Mouse (Mus musculus) liver, embryonic 11.5 days (tissue): ENCODE measurements around the gene Amigo1. TPM values are rescaled to one million over a fixed set of nuclear protein-coding genes. Genes with fewer than 3 reads are reported as not detected.
"Not testable (repeated sequence)": the region's sequence is repeated elsewhere in the genome, so short reads cannot be mapped to it uniquely, and the experiment has no call there.

Source experiments
- ATAC-seq: fragments of 200-750 bp; cut with Nextera tagmentation; replicated peaks from 2 replicates; pipeline ENCODE4 v1.8.0; 2017; ENCODE audit warnings: moderate number of reproducible peaks, mild to moderate bottlenecking, moderate TSS enrichment, moderate library complexity; ENCODE audit not compliant: low FRiP score
- DNase-seq: peaks from one replicate; pipeline ENCODE4 v3.0.0-alpha.2; 2017; ENCODE audit warnings: low spot score
- H3K27ac ChIP-seq: fragments of 300-500 bp; sonication (generic); 2 replicates; pipeline ENCODE4 v1.5.1; 2014; ENCODE audit warnings: mild to moderate bottlenecking, low read depth, low read length, control low read depth
- H3K27me3 ChIP-seq: fragments of 300-500 bp; sonication (generic); replicated peaks from 2 replicates; pipeline ENCODE4 v1.6.1; 2014; ENCODE audit warnings: low read length, mixed read lengths; ENCODE audit not compliant: control insufficient read depth, insufficient read depth
- H3K36me3 ChIP-seq: fragments of 300-500 bp; sonication (generic); 2 replicates; pipeline ENCODE4 v1.6.1; 2014; ENCODE audit warnings: mild to moderate bottlenecking, low read length, moderate library complexity, mixed read lengths; ENCODE audit not compliant: control insufficient read depth, insufficient read depth
- H3K4me1 ChIP-seq: fragments of 300-500 bp; sonication (generic); replicated peaks from 2 replicates; pipeline ENCODE4 v1.6.1; 2014; ENCODE audit warnings: low read length, mixed read lengths; ENCODE audit not compliant: control insufficient read depth, insufficient read depth
- H3K4me2 ChIP-seq: fragments of 300-500 bp; sonication (generic); 2 replicates; pipeline ENCODE4 v1.6.1; 2014; ENCODE audit warnings: mild to moderate bottlenecking, control low read depth, moderate library complexity
- H3K4me3 ChIP-seq: fragments of 300-500 bp; sonication (generic); 2 replicates; pipeline ENCODE4 v1.5.1; 2014; ENCODE audit warnings: low read depth, low read length, control low read depth
- H3K9ac ChIP-seq: fragments of 300-500 bp; sonication (generic); 2 replicates; pipeline ENCODE4 v1.6.1; 2014; ENCODE audit warnings: low read depth, low read length, control low read depth
- H3K9me3 ChIP-seq: fragments of 300-500 bp; sonication (generic); 2 replicates; pipeline ENCODE4 v1.6.1; 2016; ENCODE audit warnings: low read length, inconsistent platforms, mixed read lengths; ENCODE audit not compliant: control insufficient read depth
- WGBS: fragments of 180-500 bp; shearing (Covaris S2); extraction: QIAGEN DNeasy Blood & Tissue Kit; methylation state at CpG from one replicate; pipeline ENCODE4 v1.1.7; 2014; 5-methylcytosine and 5-hydroxymethylcytosine counted together
- polyA plus RNA-seq: library from polyadenylated mRNA; unstranded; fragments of >200 nt; fragmentation: Nextera tagmentation; extraction: Ambion mirVana; gene quantifications from 2 replicates; pipeline ENCODE4 v1.2.1, GENCODE M21; 2014

Amigo1 gene
- polyA plus RNA-seq, 1 experiment from 2014 or later = 0.88 TPM

DNA sequence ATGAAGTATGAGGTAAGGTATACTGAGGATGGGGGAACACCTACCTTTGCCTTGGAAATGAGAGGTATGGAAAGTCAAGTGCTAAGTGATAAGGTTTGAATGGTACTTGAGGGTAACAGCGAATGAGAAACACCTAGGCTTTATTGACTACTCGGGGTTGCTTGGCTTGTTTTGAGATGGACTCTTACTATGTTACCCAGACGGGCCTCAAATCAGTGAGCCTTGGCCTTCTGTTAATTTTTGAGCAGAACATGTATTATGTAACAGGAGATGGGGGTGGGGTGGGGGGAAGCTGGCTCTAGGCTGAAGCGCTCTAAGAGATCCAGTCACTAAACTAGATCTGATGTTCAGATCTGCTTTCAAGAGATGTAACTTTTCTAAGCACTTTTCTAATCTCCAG lies 45.5 kb downstream of the Amigo1 start:
- 68% methylated on average over 4 of the region's 4 CpGs for WGBS
- no peaks in the 10 kb centered on the region for H3K36me3 ChIP-seq
- H3K9ac ChIP-seq = no peak overlapping the region
- H3K4me1 ChIP-seq = no peaks in the 10 kb centered on the region
- no peaks in the 10 kb centered on the region for H3K9me3 ChIP-seq
- no peak overlapping the region for H3K4me3 ChIP-seq
- H3K27ac ChIP-seq = no peak overlapping the region
- no peak for DNase-seq
- no peak overlapping the region for H3K4me2 ChIP-seq
- no peak for ATAC-seq
- peaks cover 16% of the 10 kb centered on the region for H3K27me3 ChIP-seq

DNA sequence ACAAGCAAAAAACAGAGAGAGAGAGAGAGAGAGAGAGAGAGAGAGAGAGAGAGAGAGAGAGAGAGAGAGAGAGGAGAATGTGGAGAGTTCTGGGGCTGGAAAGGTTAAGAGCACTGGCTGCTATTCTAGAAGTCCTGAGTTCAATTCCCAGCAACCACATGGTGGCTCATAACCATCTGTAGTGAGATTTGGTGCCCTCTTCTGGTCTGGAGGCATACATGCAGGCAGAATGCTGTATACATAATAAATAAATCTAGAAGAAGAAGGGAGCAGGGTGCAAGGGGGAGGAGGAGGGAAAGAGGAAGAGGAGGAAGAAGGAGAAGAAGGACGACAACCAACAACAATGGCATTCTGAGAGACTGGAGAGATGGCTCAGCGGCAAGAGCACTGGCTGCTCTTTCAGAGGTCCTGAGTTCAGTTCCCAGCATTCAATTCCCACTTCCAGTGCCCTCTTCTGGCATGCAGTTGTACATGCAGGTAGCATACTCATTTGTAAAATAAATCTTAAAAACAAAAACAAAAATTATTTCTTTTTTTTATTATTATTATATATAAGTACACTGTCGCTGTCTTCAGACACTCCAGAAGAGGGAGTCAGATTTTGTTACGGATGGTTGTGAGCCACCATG lies 51.5 kb downstream of the Amigo1 start:
- not testable (repeated sequence) for H3K27me3 ChIP-seq, ATAC-seq, H3K9ac ChIP-seq, H3K36me3 ChIP-seq, H3K4me3 ChIP-seq, H3K4me2 ChIP-seq, DNase-seq, H3K27ac ChIP-seq, H3K4me1 ChIP-seq, H3K9me3 ChIP-seq
- 81% methylated on average over 4 of the region's 4 CpGs for WGBS

GRCm38 (mm10) chr3:108241243-108241839 lies 55.2 kb downstream of the Amigo1 start:
- Histone ChIP-seq H3K27ac (no peak overlapping the region), H3K9ac (no peak overlapping the region), H3K4me1 (no peaks in the 10 kb centered on the region), H3K4me3 (no peak overlapping the region), H3K36me3 (no peaks in the 10 kb centered on the region), H3K4me2 (no peak overlapping the region), H3K27me3 (no peaks in the 10 kb centered on the region), H3K9me3 (no peaks in the 10 kb centered on the region)
- no peak for DNase-seq
- WGBS = 78% methylated on average over 3 of the region's 3 CpGs
- no peak for ATAC-seq

Other genes starting within 250 kb of the Amigo1 start
- gene Gstm6, start 242.6 kb upstream of the Amigo1 start, polyA plus RNA-seq = 9.2 and 9.5 TPM in 2 replicates
- gene Gstm3, start 217.1 kb upstream of the Amigo1 start, polyA plus RNA-seq = 7.5 and 7.7 TPM in 2 replicates
- gene Gstm2, start 199.9 kb upstream of the Amigo1 start, polyA plus RNA-seq = 16.7 and 18.2 TPM in 2 replicates
- 244 and 267 TPM in 2 replicates for gene Gstm1, start 168.4 kb upstream of the Amigo1 start, polyA plus RNA-seq
- 21.2 and 22.8 TPM in 2 replicates for gene Gstm4, start 141.4 kb upstream of the Amigo1 start, polyA plus RNA-seq
- gene Ampd2, start 99.7 kb upstream of the Amigo1 start, polyA plus RNA-seq = 119 and 123 TPM in 2 replicates
- 4.2 and 5.4 TPM in 2 replicates for gene Gnat2, start 93.5 kb upstream of the Amigo1 start, polyA plus RNA-seq
- 146 and 170 TPM in 2 replicates for gene Gnai3, start 40.2 kb upstream of the Amigo1 start, polyA plus RNA-seq
- gene Gpr61, start 31.5 kb upstream of the Amigo1 start, polyA plus RNA-seq = 0.07 TPM in 1 of 2 replicates, not detected in the other
- 2.3 and 2.8 TPM in 2 replicates for gene Cyb561d1, start 14.9 kb downstream of the Amigo1 start, polyA plus RNA-seq
- 8.7 and 8.9 TPM in 2 replicates for gene Atxn7l2, start 24.6 kb downstream of the Amigo1 start, polyA plus RNA-seq
- gene Sypl2, start 40.3 kb downstream of the Amigo1 start, polyA plus RNA-seq = 0.05 and 0.08 TPM in 2 replicates
- gene Psma5, start 70.6 kb downstream of the Amigo1 start, polyA plus RNA-seq = 335 and 351 TPM in 2 replicates
- gene Sort1, start 97.7 kb downstream of the Amigo1 start, polyA plus RNA-seq = 10.6 and 11.9 TPM in 2 replicates
- gene Mybphl, start 178.6 kb downstream of the Amigo1 start, polyA plus RNA-seq = 0.47 and 1.2 TPM in 2 replicates
- 33.2 and 34.0 TPM in 2 replicates for gene Psrc1, start 197.5 kb downstream of the Amigo1 start, polyA plus RNA-seq
- 2.4 and 2.5 TPM in 2 replicates for gene Celsr2, start 229.2 kb downstream of the Amigo1 start, polyA plus RNA-seq